Mouse (Mus musculus) small intestine, adult 2 months (tissue): Measurements from ENCODE around the gene Rpl12. TPM values are rescaled to one million over a fixed set of nuclear protein-coding genes. Genes with fewer than 3 reads are reported as not detected.

Experiments
- H3K27ac ChIP-seq: fragments of 200-500 bp; 2 replicates; pipeline ENCODE4 v1.5.1; 2012; ENCODE audit warnings: low read depth, low read length, control low read depth, inconsistent platforms; ENCODE audit not compliant: insufficient read depth
- H3K27me3 ChIP-seq: fragments of 200-500 bp; 2 replicates; pipeline ENCODE4 v1.6.1; 2012; ENCODE audit warnings: mild to moderate bottlenecking, moderate library complexity, low read length, inconsistent platforms; ENCODE audit not compliant: control insufficient read depth, insufficient read depth
- H3K36me3 ChIP-seq: fragments of 200-500 bp; 2 replicates; pipeline ENCODE4 v1.6.1; 2012; ENCODE audit warnings: mild to moderate bottlenecking, low read length, control low read depth, inconsistent platforms; ENCODE audit not compliant: control insufficient read depth, insufficient read depth
- H3K4me1 ChIP-seq: fragments of 200-500 bp; 2 replicates; pipeline ENCODE4 v1.6.1; 2012; ENCODE audit warnings: low read length, inconsistent platforms, mixed read lengths; ENCODE audit not compliant: control insufficient read depth, insufficient read depth, insufficient read length
- H3K4me3 ChIP-seq: fragments of 200-500 bp; 2 replicates; pipeline ENCODE4 v1.5.1; 2012; ENCODE audit warnings: low read depth, mild to moderate bottlenecking, control low read depth, inconsistent platforms, low read length, moderate library complexity
- CTCF ChIP-seq: fragments of 200-500 bp; IDR thresholded peaks from 2 replicates; pipeline ENCODE4 v1.5.1; 2012; ENCODE audit warnings: low read depth, mild to moderate bottlenecking, control low read depth, inconsistent platforms, low read length, moderate library complexity, mixed read lengths; ENCODE audit not compliant: insufficient replicate concordance, insufficient read length; ENCODE audit errors: extremely low read depth
- POLR2A ChIP-seq: fragments of 200-500 bp; IDR thresholded peaks from 2 replicates; pipeline ENCODE4 v1.6.1; 2012; ENCODE audit warnings: low read depth, mild to moderate bottlenecking, control low read depth, inconsistent platforms, low read length, moderate library complexity
- WGBS: fragments of 180-500 bp; shearing (Covaris S2); methylation state at CpG from one replicate; pipeline ENCODE4 v1.1.7; 2018; 5-methylcytosine and 5-hydroxymethylcytosine counted together
- polyA plus RNA-seq: library from polyadenylated mRNA; depleted of rRNA; stranded (reverse); fragments of >200 nt; gene quantifications from 2 replicates; pipeline ENCODE4 v1.2.3, GENCODE M21; 2012

Rpl12 gene
- polyA plus RNA-seq, 1 experiment = 161 TPM

- H3K27ac ChIP-seq = no peak overlapping the region
- H3K36me3 ChIP-seq = peaks cover 29% of the 10 kb centered on the region
- H3K27me3 ChIP-seq = no peaks in the 10 kb centered on the region
- H3K4me1 ChIP-seq = no peaks in the 10 kb centered on the region
- H3K4me3 ChIP-seq = no peak overlapping the region
- no peak for TF ChIP-seq CTCF
- TF ChIP-seq POLR2A = no peak
- 88% methylated on average over 2 of the region's 2 CpGs for WGBS
Observed at GRCm38 (mm10) chr2:32954581-32954980, 6.8 kb upstream of the Rpl12 start.

GRCm38 (mm10) chr2:32957344-32957743, 4.0 kb upstream of the Rpl12 start:
- peaks cover 5% of the 10 kb centered on the region for H3K4me1 ChIP-seq
- H3K4me3 ChIP-seq = no peak overlapping the region
- peaks cover 21% of the 10 kb centered on the region for H3K36me3 ChIP-seq
- H3K27me3 ChIP-seq = no peaks in the 10 kb centered on the region
- TF ChIP-seq POLR2A = no peak
- TF ChIP-seq CTCF = no peak
- 51% methylated on average over 8 of the region's 8 CpGs for WGBS
- H3K27ac ChIP-seq = no peak overlapping the region

GRCm38 (mm10) chr2:32960273-32960672, 1.1 kb upstream of the Rpl12 start:
- WGBS = 90% methylated on average over 4 of the region's 4 CpGs
- Histone ChIP-seq H3K4me3 (no peak overlapping the region), H3K36me3 (peaks cover 32% of the 10 kb centered on the region), H3K4me1 (peaks cover 5% of the 10 kb centered on the region), H3K27me3 (no peaks in the 10 kb centered on the region), H3K27ac (no peak overlapping the region)
- no peak for TF ChIP-seq CTCF
- no peak for TF ChIP-seq POLR2A

- WGBS = under 1% methylated on average over 33 of the region's 33 CpGs
- Histone ChIP-seq H3K4me1 (peaks cover 5% of the 10 kb centered on the region), H3K36me3 (peaks cover 32% of the 10 kb centered on the region), H3K4me3 (peak overlapping the region; percentile 73), H3K27ac (peak overlapping the region; percentile 50), H3K27me3 (no peaks in the 10 kb centered on the region)
- no peak for TF ChIP-seq POLR2A
- no peak for TF ChIP-seq CTCF
Observed at GRCm38 (mm10) chr2:32962062-32962874, 909 bp downstream of the Rpl12 start.

- H3K4me1 ChIP-seq = peaks cover 5% of the 10 kb centered on the region
- peaks cover 28% of the 10 kb centered on the region for H3K36me3 ChIP-seq
- H3K27me3 ChIP-seq = no peaks in the 10 kb centered on the region
- 0 out of 2 replicates have a peak overlapping the region, but pooled peaks have one; percentile 28 for H3K27ac ChIP-seq
- peak overlapping the region; percentile 73 for H3K4me3 ChIP-seq
- 6% methylated on average over 9 of the region's 9 CpGs for WGBS
- TF ChIP-seq POLR2A = no peak
- no peak for TF ChIP-seq CTCF
Observed at GRCm38 (mm10) chr2:32962875-32963220, 1.5 kb downstream of the Rpl12 start.

- Histone ChIP-seq H3K4me3 (no peak overlapping the region), H3K4me1 (peaks cover 5% of the 10 kb centered on the region), H3K27ac (no peak overlapping the region), H3K27me3 (no peaks in the 10 kb centered on the region), H3K36me3 (peaks cover 26% of the 10 kb centered on the region)
- TF ChIP-seq CTCF (no peak), POLR2A (no peak)
- 24% methylated on average over 4 of the region's 4 CpGs for WGBS
Observed at GRCm38 (mm10) chr2:32963544-32963943, 2.2 kb downstream of the Rpl12 start.

- H3K27ac ChIP-seq = no peak overlapping the region
- TF ChIP-seq CTCF (no peak), POLR2A (no peak)
- H3K4me3 ChIP-seq = no peak overlapping the region
- 39% methylated on average over 1 of the region's 1 CpGs for WGBS
- peaks cover 5% of the 10 kb centered on the region for H3K4me1 ChIP-seq
- peaks cover 26% of the 10 kb centered on the region for H3K36me3 ChIP-seq
- no peaks in the 10 kb centered on the region for H3K27me3 ChIP-seq
Observed at GRCm38 (mm10) chr2:32963981-32964380, 2.6 kb downstream of the Rpl12 start.
